Mouse (Mus musculus) testis, postnatal 10 days (tissue): Measurements from ENCODE around the gene Prok1.

ENCODE experiments used
- DNase-seq: peaks from one replicate; pipeline ENCODE4 v3.0.0; 2021; ENCODE audit warnings: low spot score

The Prok1 gene

DNA sequence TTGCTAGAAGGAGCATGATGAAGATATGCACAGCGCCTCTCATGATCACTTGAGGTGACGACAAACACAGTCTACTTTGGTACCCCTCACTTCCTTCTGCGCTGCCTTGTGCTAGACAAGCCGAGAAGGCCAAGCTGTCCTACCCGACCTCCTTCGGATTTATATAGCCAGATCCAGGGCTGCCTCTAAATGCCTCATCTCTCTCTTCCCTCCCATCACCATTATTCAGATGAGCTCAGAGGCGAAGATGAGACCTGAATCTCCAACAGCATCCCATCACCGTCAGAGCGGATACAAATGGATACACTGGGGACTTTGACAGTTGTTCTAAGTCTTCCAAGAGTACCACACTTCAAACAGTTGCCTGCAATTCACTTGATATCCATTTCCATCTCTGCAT lies at the start of gene Prok1:
Gene Prok1 (minus strand): TSS at position 101 of the 400 bp plus-strand sequence.
- DNase-seq, result no peak

DNA sequence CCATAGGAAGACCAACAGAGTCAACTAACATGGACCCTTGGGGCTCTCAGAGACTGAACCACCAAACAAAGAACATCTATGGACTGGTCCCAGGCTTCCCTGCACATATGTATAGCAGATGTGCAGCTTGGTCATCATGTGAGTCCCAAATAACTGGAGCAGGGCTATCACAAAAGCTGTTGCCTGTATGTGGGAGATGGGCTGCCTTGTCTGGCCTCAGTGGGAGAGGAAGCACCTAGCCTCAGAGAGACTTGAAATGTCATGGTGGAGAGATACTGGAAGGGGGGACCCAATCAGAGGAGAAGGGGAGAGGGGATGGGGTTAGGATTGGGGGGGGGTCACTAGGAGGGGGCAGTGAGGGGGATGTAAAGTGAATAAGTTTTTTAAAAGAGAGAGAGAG lies 47.8 kb upstream of the Prok1 start:
- no peak for DNase-seq

DNA sequence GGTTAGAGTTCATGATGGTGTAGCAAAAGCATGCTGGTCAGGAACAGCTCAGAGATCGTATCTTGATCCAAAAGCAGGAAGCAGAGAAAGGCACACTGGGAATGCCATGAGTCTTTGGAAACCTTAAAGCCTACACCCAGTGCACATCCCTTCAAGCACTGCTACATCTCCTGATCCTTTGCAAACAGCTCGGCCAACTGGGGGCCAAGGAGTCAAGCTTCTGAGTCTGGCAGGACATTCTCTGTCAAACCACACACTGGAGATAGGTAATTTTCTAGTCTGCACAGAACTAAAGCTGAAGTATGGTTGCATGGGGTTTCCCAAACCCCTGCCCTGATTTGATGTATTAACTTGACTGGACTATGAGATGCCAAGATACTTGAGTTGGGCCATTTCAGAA lies 46.6 kb upstream of the Prok1 start:
- no peak for DNase-seq

GRCm38 (mm10) chr3:107278479-107279269 lies 39.2 kb upstream of the Prok1 start, which contains the start of gene Lamtor5:
TSS of gene Lamtor5 (plus strand) at chr3:107278858.
- peak; percentile 92 for DNase-seq

GRCm38 (mm10) chr3:107276626-107277025 lies 37.1 kb upstream of the Prok1 start:
- DNase-seq, result no peak

DNA sequence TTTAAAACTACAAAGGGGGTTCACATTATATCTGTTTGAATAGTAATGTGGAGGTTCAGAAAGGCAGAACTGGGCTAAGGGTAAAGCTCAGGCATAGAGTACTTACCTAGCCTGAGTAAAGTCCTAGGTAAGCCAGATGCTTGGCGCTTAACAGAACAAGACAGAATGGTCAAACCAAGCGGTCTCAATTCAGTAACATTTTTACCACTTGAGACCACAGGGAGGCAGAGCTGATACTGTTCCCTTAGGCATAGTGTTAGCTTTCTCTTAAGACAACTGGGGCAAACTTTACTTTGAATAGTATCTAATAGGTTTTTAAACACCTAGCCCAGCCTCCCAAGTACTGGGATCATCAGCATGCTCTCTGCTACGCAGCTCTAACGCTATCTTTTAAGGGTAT lies 36.5 kb upstream of the Prok1 start:
- DNase-seq, result no peak

DNA sequence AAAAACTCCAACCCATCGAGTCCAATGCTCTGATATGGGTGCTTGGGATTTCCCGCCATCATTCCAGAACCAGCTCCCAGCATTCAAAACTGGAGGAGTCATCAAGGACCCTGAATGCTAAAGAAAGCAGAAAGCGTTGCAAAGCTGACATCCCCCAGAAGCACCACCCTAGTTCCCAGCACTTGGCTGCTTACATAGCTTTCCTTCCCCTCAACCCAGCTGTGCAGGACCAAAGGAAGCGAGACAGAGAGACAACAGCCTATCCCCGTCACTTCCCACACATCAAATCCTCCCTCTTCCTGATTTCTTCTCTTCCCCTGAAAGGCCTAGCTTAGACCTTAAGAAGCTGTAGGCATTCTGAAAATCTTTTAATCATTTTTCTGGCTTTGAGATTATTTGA lies 35.8 kb upstream of the Prok1 start:
- no peak for DNase-seq

DNA sequence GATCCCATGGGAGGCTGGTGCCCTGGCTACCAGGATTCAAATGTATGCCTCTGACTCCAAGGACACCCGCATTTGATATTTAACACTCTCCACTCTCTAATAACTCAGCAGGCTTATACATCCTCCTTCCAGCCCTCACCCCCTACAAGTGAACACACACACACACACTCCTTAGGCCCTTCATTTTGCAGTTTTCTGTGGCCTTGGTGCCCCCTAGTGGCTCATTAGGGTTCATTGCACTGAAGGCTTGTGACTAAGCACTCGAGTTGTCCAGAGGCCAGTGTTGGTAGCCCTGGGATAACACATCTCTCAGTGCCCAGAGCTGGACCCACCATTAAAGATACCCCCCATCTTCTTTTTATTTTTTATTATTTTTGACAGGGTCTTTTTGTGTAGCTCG lies 34.3 kb upstream of the Prok1 start:
- peak; percentile 75 for DNase-seq

GRCm38 (mm10) chr3:107272433-107272832 lies 32.9 kb upstream of the Prok1 start:
- no peak for DNase-seq

DNA sequence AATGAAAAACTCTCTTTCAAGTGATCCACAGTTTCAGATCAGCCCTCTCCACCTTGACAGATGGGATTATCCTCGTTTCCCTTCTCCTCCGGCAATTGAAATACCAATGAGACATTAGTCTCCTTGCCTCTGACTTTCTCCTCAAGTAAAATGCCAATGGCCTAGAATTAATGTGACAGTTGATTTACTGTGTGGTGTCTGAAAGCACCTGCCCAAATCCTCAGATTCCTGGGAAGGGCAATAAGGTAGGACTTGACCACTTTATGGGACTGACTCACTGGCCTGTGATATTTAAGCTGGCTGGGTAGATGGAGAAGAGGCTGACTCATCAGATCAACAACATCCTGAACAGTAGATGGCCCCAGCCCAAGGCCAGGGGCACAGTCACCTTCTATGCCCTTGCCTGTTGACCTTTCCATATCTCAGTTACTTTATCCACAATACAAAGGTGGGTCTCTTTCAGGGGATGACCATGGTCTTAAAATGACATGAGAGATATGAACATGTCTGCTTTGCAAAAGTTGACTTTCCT lies 27.4 kb upstream of the Prok1 start:
- no peak for DNase-seq

DNA sequence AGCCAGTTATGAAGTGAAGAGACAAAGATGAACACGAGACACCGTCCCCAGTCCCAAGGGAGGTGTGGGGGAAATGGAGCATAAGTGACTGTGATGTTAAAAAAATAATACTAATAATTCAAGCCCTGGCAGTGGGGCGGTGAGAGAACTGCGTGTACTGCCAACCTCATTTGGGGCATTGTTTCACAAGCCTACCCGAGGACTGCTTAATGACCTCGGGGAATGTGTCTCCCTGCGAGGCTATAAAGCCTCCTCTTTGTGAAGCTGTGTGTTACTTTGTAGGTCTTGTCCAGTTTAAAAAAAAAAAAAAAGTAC lies 22.3 kb upstream of the Prok1 start:
- no peak for DNase-seq

- no peak for DNase-seq
Observed at GRCm38 (mm10) chr3:107260956-107261850, 21.7 kb upstream of the Prok1 start.

- DNase-seq, result no peak
Observed at GRCm38 (mm10) chr3:107257924-107258323, 18.4 kb upstream of the Prok1 start.

- DNase-seq, result no peak
Observed at GRCm38 (mm10) chr3:107256724-107257123, 17.2 kb upstream of the Prok1 start.

GRCm38 (mm10) chr3:107255992-107256391 lies 16.5 kb upstream of the Prok1 start:
- DNase-seq, result no peak

DNA sequence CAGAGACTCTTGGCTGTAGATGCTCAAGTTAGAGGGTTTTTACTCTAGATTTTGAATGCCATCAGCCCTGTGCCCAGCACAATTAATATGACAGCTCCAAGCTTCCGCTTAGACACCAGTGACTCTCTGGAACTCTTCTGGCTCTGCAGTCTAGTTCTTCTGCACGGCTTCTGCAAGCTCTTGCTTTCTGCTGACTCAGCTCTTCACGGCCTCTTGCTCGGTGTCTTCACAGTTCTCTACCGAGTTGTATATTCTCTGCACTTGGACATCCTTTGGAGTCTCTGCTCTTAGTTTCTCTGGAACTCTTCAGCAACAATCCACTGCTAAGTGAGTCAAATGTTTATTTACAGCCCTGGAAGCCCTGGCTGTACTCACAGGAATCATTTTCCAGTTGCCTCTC lies 14.4 kb upstream of the Prok1 start:
- no peak for DNase-seq

GRCm38 (mm10) chr3:107252035-107252434 lies 12.5 kb upstream of the Prok1 start:
- DNase-seq, result no peak

GRCm38 (mm10) chr3:107250320-107250719 lies 10.8 kb upstream of the Prok1 start:
- no peak for DNase-seq

DNA sequence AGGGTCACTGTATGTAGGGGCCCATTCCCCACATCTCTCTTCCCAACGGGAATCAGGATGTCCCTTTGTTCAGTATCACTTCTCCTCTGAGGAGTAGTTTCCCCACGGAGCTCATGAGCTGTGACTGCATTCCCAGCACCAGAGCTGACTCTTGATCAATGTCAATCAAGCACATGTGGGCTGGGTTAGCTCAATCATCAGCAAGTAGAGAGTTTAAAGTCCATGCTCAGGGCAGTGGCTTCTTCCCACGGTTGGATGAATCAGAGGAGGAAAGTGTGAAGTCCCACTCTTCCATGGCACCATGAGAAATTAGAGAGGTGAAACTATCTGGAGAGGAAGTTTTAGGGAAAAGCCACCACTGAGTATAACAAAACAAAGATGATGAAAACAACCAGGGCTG lies 9.5 kb upstream of the Prok1 start:
- no peak for DNase-seq

DNA sequence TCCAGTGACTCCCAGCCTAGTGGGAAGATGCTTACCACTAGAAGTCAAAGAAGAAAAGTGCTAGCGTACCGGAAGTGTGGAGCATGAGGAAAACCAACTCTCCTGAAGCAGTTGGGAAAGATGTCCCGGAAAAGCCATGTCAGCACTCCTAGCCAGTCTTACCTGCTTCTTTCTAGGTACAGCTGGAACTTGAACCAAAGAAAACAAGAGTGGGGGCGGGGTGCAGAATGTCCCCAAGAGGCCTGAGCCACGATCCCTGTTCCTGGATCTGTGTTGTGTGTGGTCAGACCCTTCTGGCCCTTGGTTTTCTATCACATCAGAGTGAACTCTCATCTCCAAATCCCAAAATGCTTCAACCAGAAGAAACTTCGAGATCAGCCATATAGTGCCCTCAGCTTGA lies 7.4 kb upstream of the Prok1 start:
- DNase-seq, result no peak

DNA sequence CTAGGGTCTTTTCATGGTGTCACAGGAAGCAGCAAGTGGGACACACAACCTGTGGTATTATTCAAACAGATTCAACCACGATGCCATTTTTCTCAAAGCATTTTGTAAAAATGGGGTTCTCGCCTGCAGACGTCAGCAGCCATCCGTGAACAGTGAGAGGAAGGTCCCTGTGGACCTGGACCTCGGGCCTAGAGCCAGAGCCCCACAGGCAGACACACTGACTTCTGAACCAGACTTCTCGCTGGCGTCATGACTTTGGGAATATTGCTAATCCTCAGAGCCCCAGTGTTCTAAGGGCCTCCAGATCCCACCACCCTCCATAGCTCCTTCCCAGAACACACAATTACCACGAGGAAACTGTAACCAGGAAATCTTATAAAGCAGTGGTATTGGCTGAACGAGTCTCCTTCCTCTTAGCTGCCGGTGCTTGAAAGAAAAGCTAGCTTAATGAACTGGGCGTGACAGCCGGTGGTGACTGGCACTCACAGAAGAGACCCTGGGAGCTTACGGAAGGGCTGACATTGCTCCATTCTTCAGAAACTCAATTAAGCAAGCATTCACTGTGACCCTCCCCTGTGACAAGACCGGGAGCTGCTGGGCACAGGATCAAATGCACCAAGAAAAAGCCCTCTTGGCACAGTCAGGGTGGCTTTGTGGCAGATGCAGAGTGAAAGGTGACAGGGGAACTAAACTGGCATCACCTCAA lies 2.0 kb upstream of the Prok1 start:
- DNase-seq, result no peak

DNA sequence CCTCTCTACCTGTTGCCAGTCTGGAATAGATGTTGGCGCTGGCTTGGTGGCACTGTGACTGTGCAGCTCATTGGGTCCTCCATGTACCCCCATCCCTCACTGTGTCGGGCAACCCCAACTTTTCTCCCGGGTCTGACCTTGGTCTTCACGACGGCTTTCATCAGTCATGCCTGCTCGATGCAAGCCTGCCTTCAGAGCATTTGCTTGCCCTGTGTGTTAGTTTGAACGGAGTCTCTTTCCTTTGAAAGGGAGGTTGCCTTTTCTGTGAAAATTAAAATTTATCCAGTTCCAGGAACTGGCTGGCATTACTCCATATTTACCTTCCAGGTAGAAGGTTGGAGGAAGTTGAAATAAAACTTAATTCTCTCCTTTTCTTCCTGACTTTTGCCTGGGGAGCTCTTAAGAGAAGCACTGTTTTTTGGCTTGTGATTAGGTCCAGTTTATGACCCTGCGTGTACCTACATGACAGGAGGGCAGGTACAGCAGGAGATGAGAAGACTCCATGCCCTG lies 981 bp downstream of the Prok1 start:
- DNase-seq, result no peak
